Mouse (Mus musculus) brain, embryonic 14.5 days (tissue): ENCODE data around the gene F13a1.

Experiments
- CTCF ChIP-seq: fragments of 200-500 bp; IDR thresholded peaks from 2 replicates; pipeline ENCODE4 v1.5.1; 2012; ENCODE audit warnings: inconsistent platforms, mild to moderate bottlenecking, moderate library complexity, borderline replicate concordance; ENCODE audit not compliant: insufficient read depth, insufficient read length; ENCODE audit errors: extremely low read depth
- POLR2A ChIP-seq: fragments of 200-500 bp; IDR thresholded peaks from 2 replicates; pipeline ENCODE4 v1.6.1; 2012; ENCODE audit warnings: mild to moderate bottlenecking, inconsistent platforms, borderline replicate concordance; ENCODE audit not compliant: poor library complexity, insufficient read depth, insufficient read length, severe bottlenecking; ENCODE audit errors: extremely low read depth

- TF ChIP-seq CTCF (no peak), POLR2A (no peak)
These were observed at the start of gene F13a1 for GRCm38 (mm10) chr13:37050126-37050525.
